Mouse (Mus musculus) kidney, embryonic 15.5 days (tissue): ENCODE data around the gene Ctf2. TPM values are rescaled to one million over a fixed set of nuclear protein-coding genes. Genes with fewer than 3 reads are reported as not detected.
A peak's percentile ranks its signal among the peaks of the same experiment; 100 is the strongest.
"Not testable (repeated sequence)": the region's sequence is repeated elsewhere in the genome, so short reads cannot be mapped to it uniquely, and the experiment has no call there.

ENCODE experiments used
- ATAC-seq: fragments of 200-750 bp; cut with Nextera tagmentation; replicated peaks from 2 replicates; pipeline ENCODE4 v1.8.0; 2017; ENCODE audit warnings: moderate TSS enrichment; ENCODE audit not compliant: low FRiP score
- H3K27ac ChIP-seq: fragments of 300-500 bp; sonication (generic); 2 replicates; pipeline ENCODE4 v1.5.1; 2015; ENCODE audit warnings: mild to moderate bottlenecking, inconsistent platforms
- H3K27me3 ChIP-seq: fragments of 300-500 bp; sonication (generic); 2 replicates; pipeline ENCODE4 v1.6.1; 2015; ENCODE audit warnings: inconsistent platforms
- H3K36me3 ChIP-seq: fragments of 300-500 bp; sonication (generic); 2 replicates; pipeline ENCODE4 v1.6.1; 2015; ENCODE audit warnings: inconsistent platforms
- H3K4me1 ChIP-seq: fragments of 300-500 bp; sonication (generic); 2 replicates; pipeline ENCODE4 v1.6.1; 2015; ENCODE audit warnings: inconsistent platforms
- H3K4me2 ChIP-seq: fragments of 300-500 bp; sonication (generic); 2 replicates; pipeline ENCODE4 v1.6.1; 2015; ENCODE audit warnings: moderate library complexity, mild to moderate bottlenecking, inconsistent platforms
- H3K4me3 ChIP-seq: fragments of 300-500 bp; sonication (generic); replicated peaks from 2 replicates; pipeline ENCODE4 v1.5.1; 2015; ENCODE audit warnings: mild to moderate bottlenecking, inconsistent platforms
- H3K9ac ChIP-seq: fragments of 300-500 bp; sonication (generic); 2 replicates; pipeline ENCODE4 v1.6.1; 2015; ENCODE audit warnings: mild to moderate bottlenecking, inconsistent platforms
- H3K9me3 ChIP-seq: fragments of 300-500 bp; sonication (generic); replicated peaks from 2 replicates; pipeline ENCODE4 v1.6.1; 2016; ENCODE audit warnings: inconsistent platforms
- WGBS: fragments of 180-500 bp; shearing (Covaris S2); methylation state at CpG from one replicate; pipeline ENCODE4 v1.1.7; 2015; ENCODE audit warnings: mixed read lengths; 5-methylcytosine and 5-hydroxymethylcytosine counted together
- polyA plus RNA-seq: library from polyadenylated mRNA; unstranded; fragments of >200 nt; fragmentation: Nextera tagmentation; extraction: Ambion mirVana; gene quantifications from 2 replicates; pipeline ENCODE4 v1.2.1, GENCODE M21; 2015

Gene Ctf2
- 0.31 and 0.33 TPM in 2 replicates for polyA plus RNA-seq

GRCm38 (mm10) chr7:127732066-127732465, at the start of gene Ctf2:
Gene Ctf2, minus strand, starts transcription at chr7:127732166.
- ATAC-seq, H3K9me3 ChIP-seq, H3K4me2 ChIP-seq, H3K4me1 ChIP-seq, H3K27ac ChIP-seq, H3K27me3 ChIP-seq, H3K36me3 ChIP-seq, H3K4me3 ChIP-seq, H3K9ac ChIP-seq: not testable (repeated sequence)
- WGBS = no CpG with 5 or more reads among the region's 5 CpGs

GRCm38 (mm10) chr7:127778350-127778749, 46.4 kb upstream of the Ctf2 start:
- Histone ChIP-seq H3K9ac (peak overlapping the region; percentile 88), H3K4me3 (peak overlapping the region; percentile 90), H3K9me3 (no peaks in the 10 kb centered on the region), H3K36me3 (peaks cover 53% of the 10 kb centered on the region), H3K4me1 (peaks cover 23% of the 10 kb centered on the region), H3K27me3 (no peaks in the 10 kb centered on the region), H3K27ac (no peak overlapping the region), H3K4me2 (peak overlapping the region; percentile 68)
- WGBS = 79% methylated on average over 4 of the region's 4 CpGs
- ATAC-seq = no peak

- peak overlapping the region; percentile 99 for H3K27ac ChIP-seq
- peak overlapping the region; percentile 88 for H3K9ac ChIP-seq
- peak; percentile 53 for ATAC-seq
- peaks cover 48% of the 10 kb centered on the region for H3K36me3 ChIP-seq
- H3K4me3 ChIP-seq = peak overlapping the region; percentile 90
- WGBS = 3% methylated on average over 59 of the region's 66 CpGs
- H3K4me2 ChIP-seq = peak overlapping the region; percentile 68
- H3K9me3 ChIP-seq = no peaks in the 10 kb centered on the region
- peaks cover 23% of the 10 kb centered on the region for H3K4me1 ChIP-seq
- H3K27me3 ChIP-seq = no peaks in the 10 kb centered on the region
Measured at GRCm38 (mm10) chr7:127777474-127778266, 45.7 kb upstream of the Ctf2 start.

- H3K9ac ChIP-seq = peak overlapping the region; percentile 88
- H3K9me3 ChIP-seq = no peaks in the 10 kb centered on the region
- H3K27me3 ChIP-seq = no peaks in the 10 kb centered on the region
- peaks cover 41% of the 10 kb centered on the region for H3K36me3 ChIP-seq
- H3K4me3 ChIP-seq = peak overlapping the region; percentile 90
- peak overlapping the region; percentile 68 for H3K4me2 ChIP-seq
- peak overlapping the region; percentile 99 for H3K27ac ChIP-seq
- H3K4me1 ChIP-seq = peaks cover 23% of the 10 kb centered on the region
- ATAC-seq = peak; percentile 90
- WGBS = under 1% methylated on average over 61 of the region's 70 CpGs
Measured at GRCm38 (mm10) chr7:127776878-127777473, 45.0 kb upstream of the Ctf2 start.

- ATAC-seq = peak; percentile 45
- Histone ChIP-seq H3K9ac (peak within 1 kb of the TSS; percentile 88), H3K9me3 (no peaks in the 10 kb centered on the region), H3K27ac (peak within 1 kb of the TSS; percentile 99), H3K27me3 (no peaks in the 10 kb centered on the region), H3K4me3 (peak within 1 kb of the TSS; percentile 90), H3K36me3 (peaks cover 36% of the 10 kb centered on the region), H3K4me1 (peaks cover 25% of the 10 kb centered on the region), H3K4me2 (peak within 1 kb of the TSS; percentile 68)
- WGBS = under 1% methylated on average over 23 of the region's 23 CpGs
Measured at GRCm38 (mm10) chr7:127776426-127776825, 44.5 kb upstream of the Ctf2 start, which contains the start of gene Setd1a. Gene Setd1a, plus strand, starts transcription at chr7:127776670.

GRCm38 (mm10) chr7:127775837-127776236, 43.9 kb upstream of the Ctf2 start:
- Histone ChIP-seq H3K9ac (peak overlapping the region; percentile 88), H3K4me2 (peak overlapping the region; percentile 68), H3K36me3 (peaks cover 30% of the 10 kb centered on the region), H3K4me1 (peaks cover 31% of the 10 kb centered on the region), H3K27ac (peak overlapping the region; percentile 99), H3K4me3 (peak overlapping the region; percentile 90)
- not testable (repeated sequence) for H3K9me3 ChIP-seq, ATAC-seq, H3K27me3 ChIP-seq
- 77% methylated on average over 7 of the region's 7 CpGs for WGBS

GRCm38 (mm10) chr7:127773664-127774384, 41.9 kb upstream of the Ctf2 start:
- Histone ChIP-seq H3K9ac (no peak overlapping the region), H3K27me3 (no peaks in the 10 kb centered on the region), H3K4me3 (no peak overlapping the region), H3K9me3 (no peaks in the 10 kb centered on the region), H3K4me1 (peaks cover 40% of the 10 kb centered on the region), H3K36me3 (peaks cover 10% of the 10 kb centered on the region), H3K27ac (no peak overlapping the region), H3K4me2 (no peak overlapping the region)
- no peak for ATAC-seq
- 39% methylated on average over 9 of the region's 9 CpGs for WGBS

GRCm38 (mm10) chr7:127772557-127772956, 40.6 kb upstream of the Ctf2 start:
- H3K36me3 ChIP-seq = peaks cover 14% of the 10 kb centered on the region
- H3K27ac ChIP-seq = no peak overlapping the region
- no peak overlapping the region for H3K4me2 ChIP-seq
- H3K9me3 ChIP-seq = no peaks in the 10 kb centered on the region
- no peak overlapping the region for H3K4me3 ChIP-seq
- ATAC-seq = no peak
- no peaks in the 10 kb centered on the region for H3K27me3 ChIP-seq
- H3K9ac ChIP-seq = no peak overlapping the region
- H3K4me1 ChIP-seq = peaks cover 40% of the 10 kb centered on the region
- 95% methylated on average over 1 of the region's 1 CpGs for WGBS

GRCm38 (mm10) chr7:127772080-127772479, 40.1 kb upstream of the Ctf2 start:
- no peaks in the 10 kb centered on the region for H3K9me3 ChIP-seq

GRCm38 (mm10) chr7:127771262-127771661, 39.3 kb upstream of the Ctf2 start:
- Histone ChIP-seq H3K4me3 (peak overlapping the region; percentile 81), H3K9me3 (no peaks in the 10 kb centered on the region), H3K36me3 (peaks cover 27% of the 10 kb centered on the region), H3K4me1 (peaks cover 40% of the 10 kb centered on the region), H3K27me3 (no peaks in the 10 kb centered on the region), H3K4me2 (peak overlapping the region; percentile 94), H3K9ac (0 out of 2 replicates have a peak overlapping the region, but pooled peaks have one; percentile 91), H3K27ac (no peak overlapping the region)
- no peak for ATAC-seq
- 69% methylated on average over 5 of the region's 5 CpGs for WGBS

More at GRCm38 (mm10) chr7:127772080-127772479, 40.1 kb upstream of the Ctf2 start:
- Histone ChIP-seq H3K4me3 (no peak overlapping the region), H3K36me3 (peaks cover 19% of the 10 kb centered on the region), H3K27me3 (no peaks in the 10 kb centered on the region), H3K4me2 (no peak overlapping the region), H3K9ac (no peak overlapping the region), H3K4me1 (peaks cover 40% of the 10 kb centered on the region), H3K27ac (no peak overlapping the region)
- no peak for ATAC-seq
- 69% methylated on average over 3 of the region's 3 CpGs for WGBS

GRCm38 (mm10) chr7:127770039-127770905, 38.3 kb upstream of the Ctf2 start:
- H3K27ac ChIP-seq = peak overlapping the region; percentile 98
- H3K4me1 ChIP-seq = peaks cover 33% of the 10 kb centered on the region
- 2% methylated on average over 27 of the region's 27 CpGs for WGBS
- no peaks in the 10 kb centered on the region for H3K9me3 ChIP-seq
- no peaks in the 10 kb centered on the region for H3K27me3 ChIP-seq
- peak overlapping the region; percentile 81 for H3K4me3 ChIP-seq
- peak overlapping the region; percentile 94 for H3K4me2 ChIP-seq
- H3K9ac ChIP-seq = peak overlapping the region; percentile 91
- H3K36me3 ChIP-seq = peaks cover 37% of the 10 kb centered on the region
- peak; percentile 19 for ATAC-seq
